Mouse (Mus musculus) R1 (cell line): Measurements from ENCODE around the gene Fbxo2.

Experiments
- DNase-seq: peaks from one replicate; pipeline ENCODE4 v3.0.0-alpha.2; 2018; ENCODE audit warnings: low read depth, low spot score

Fbxo2 gene

DNA sequence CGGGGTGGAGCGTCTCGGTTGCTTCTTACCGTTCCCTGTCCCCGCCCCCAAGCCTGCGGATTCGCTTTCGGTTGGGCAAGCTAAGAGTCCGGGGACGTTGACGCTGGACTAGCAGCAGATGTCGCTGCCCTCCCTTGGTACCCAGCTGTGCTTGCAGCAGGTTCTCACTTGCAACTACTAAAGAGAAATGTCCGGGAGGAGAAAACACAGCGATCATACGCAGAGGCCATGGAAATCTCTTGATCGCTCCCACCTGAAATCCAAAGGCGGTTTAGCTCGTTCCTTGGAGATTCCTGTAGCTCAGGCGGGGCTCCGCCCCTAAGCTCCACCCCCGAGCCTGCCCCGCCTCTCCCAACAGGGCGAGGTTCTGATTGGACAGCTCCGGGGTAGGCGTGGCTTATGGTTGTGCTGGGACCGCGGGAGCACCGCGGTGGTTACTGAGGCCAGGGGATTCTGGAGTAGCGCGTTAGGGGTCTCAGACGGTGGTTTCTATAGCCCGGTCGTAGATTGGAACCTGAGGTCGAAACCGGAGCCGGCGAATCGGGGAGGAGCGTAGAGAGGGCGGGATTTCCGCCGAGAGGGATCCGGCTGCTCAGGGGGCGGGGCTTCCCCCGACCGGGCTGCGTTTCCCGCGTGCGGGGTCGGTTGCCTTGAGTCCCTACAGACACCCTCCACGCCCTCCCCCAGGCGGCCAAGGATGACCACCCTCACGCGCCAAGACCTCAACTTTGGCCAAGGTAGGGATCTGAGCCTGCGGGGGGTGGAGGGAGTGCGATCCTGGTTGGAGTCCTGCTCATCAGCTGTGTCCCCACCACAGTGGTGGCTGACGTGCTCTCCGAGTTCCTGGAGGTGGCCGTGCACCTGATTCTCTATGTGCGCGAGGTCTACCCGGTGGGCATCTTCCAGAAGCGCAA is 20.1 kb upstream of the Fbxo2 start:
- DNase-seq, result peak; percentile 96

DNA sequence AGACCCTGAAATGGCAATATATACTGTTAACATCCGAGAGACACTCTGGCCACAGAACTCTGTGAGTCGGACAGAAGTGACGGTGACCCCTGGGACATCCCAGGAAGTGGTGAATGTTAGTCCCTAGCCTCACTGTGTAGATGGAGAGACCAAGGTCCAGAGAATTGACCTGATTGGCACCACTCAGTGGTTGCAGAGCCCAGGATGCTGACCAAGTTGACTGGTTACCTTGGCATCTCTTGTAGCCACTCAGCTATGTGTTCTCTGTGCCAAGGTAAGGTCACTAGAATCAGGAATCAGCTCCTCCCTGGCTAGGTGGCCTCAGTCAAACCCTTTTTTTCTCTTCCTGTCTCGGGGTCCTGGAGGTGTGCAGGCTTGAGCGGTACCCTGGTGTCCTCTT is 16.7 kb upstream of the Fbxo2 start:
- no peak for DNase-seq

DNA sequence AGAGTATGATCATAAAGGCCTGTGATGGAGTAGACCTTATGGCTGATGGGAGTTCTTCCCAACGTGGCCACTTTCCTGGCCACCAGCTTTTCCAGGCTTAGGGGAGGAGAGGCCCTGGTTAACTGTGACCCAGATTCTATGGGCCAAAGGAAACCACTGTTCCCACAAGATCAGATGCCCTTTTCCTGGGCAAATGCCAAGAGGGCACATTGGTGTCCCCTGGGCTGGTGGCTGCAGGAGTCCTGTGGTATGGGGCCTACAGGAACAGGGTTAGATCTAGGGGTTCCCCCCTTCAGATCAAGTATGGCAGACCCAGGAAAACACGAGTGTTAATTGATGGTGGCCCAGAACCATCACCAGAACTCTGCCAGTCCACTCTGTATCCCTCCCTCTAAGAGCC is 12.7 kb upstream of the Fbxo2 start:
- DNase-seq, result no peak

DNA sequence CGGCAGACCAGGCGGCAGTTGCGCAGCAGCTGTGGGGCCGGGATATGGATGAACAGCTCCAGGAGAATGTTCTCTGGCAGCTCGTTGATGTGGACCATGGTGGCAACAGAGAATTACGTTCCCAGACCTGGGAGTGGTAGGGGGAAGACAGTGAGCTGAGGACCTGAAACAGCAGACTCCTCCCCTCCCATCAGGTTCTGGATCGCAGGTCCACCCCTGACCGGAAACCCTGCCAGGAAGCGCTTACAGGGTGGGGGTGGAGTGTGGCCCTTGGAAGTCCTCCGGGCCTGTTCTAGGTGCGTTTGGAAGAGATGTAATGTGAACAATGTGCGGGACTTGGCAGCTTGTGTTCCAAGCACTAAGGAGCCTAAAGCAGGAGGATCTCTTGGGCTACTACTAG is 10.9 kb upstream of the Fbxo2 start:
- DNase-seq, result peak; percentile 80

DNA sequence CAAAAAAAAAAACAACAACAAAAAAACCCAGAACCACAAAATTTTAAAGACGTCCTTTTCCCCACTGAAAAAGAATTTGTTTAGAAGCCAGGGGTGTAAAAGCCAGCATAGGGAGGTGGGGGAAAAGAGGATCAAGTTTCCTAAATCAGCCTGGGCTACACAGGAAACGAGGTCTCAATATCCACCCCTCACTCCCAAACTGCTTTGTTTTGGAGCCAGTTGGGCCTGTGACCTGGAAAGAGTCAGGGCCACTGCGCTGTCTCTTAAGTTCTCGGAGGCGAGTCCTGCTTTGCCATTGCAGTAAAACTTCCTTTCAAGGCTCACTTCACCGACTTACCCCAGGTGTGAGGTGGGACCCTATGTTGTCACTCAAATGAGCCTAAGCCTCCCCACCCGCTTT is 10.2 kb upstream of the Fbxo2 start:
- peak; percentile 58 for DNase-seq

DNA sequence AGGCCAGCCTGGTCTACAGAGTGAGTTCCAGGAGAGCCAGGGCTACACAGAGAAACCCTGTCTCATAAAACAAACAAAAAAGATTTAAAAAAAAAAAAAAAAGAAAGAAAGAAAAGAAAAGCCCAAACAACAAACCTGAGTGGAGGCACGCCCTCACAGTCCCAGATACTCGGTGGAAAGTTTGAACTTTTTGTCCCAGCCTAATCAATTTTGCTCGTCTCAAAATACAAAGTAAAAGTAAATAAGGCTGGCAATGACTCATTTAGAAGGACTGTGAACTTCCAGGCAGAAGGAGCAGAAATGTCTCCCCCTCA is 9.5 kb upstream of the Fbxo2 start:
- no peak for DNase-seq

DNA sequence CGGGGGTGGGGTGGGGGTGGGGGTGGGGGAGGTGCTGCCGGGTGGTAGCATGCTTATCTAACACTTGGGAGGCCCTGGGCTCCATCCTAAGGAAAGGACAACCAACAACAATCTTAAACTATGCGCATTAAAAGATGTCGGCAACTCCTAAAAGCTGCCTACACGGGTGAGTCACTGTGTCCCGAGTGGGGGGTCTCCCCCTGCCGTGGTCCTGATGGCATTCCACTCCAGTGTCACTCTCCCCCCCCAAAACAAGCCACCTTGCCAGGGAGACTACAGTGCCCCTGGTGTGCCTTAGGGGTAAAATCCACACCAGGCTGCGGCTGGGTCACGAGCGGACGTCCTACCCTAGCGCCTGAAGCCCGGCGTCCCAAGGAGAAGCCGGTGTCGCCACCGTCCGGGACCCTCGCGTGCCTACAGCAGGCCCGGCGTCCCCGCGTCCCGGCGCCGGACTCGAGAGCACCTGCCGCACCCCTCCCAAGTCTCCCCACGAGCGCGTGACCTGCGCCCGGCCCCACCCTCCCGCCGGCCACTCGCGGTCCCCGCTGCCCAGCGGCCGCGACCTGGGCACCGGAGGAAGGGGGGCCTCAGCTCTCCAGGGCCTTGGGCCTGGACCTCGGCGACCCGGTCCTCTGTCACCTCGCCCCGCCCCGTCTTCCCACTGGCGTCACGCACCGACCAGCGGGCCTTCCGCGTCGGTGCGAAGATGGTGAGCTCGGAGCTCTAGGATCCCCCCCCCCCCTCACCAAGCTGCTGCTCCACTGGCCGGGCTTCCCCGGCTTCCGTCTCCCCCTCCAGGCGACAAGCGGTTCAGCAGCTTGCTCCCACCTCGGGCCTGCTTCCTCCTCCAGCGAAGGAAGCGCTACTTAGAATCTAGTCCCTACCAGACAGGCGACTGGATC is 8.9 kb upstream of the Fbxo2 start, which contains the start of gene Fbxo6:
Fbxo6 (minus strand) TSS at position 874 of the 902 bp plus-strand sequence.
- DNase-seq, result peak; percentile 96

DNA sequence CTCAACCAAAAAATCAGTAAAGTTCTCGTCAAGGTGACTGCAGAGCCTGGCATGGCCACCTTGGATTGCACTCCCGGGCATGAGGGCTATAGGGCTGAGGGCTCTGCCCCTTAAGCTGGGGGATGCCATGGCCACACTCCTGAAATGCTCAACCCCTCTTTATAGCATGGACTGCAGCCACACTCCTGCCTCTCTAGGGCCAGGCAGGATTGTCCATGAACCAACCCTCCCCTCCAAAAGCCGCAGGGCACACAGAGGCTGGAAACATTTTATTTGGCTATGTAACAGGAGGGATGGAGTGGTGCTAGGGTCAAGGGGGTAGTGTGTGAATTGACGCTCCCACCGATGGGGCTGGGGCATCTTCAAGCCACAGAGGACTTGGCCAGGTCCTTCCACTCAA is 7.9 kb upstream of the Fbxo2 start:
- no peak for DNase-seq

DNA sequence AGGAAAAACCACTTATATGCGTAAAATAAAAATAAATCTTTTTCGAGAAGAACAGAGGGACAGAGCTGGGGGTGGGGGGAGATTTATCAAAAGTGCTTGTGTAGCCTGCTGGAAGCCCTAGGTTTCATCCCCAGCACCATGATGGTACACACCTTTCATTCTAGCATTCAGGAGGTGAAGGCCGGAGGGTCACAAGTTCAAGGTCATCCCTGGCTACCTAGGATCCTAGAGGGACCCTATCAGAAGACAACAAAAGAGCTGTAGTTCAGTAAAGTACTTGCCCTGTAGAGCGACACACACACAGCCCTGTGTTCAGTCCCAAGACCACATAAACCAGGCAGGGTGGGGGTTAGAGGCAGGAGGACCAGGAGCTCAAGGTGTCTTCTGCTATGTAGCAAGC is 6.4 kb upstream of the Fbxo2 start:
- peak; percentile 93 for DNase-seq

DNA sequence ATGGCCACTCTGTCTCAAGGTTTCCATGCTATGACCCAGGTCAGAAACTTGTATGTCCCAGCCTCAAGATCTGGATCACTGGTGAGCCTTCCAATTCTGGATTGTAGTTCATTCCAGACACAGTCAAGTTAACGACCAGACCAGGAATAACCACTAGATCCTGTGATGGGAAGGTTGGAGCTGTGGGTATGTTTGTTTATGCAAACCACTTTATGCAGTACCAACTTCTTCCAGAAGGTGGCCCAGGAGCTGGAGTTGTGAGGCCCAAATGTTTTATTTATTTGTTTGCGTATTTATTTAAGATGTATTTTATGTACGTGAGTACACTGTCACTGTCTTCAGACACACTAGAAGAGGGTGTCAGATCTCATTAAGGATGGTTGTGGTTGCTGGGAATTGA is 5.4 kb upstream of the Fbxo2 start:
- DNase-seq, result peak; percentile 76

DNA sequence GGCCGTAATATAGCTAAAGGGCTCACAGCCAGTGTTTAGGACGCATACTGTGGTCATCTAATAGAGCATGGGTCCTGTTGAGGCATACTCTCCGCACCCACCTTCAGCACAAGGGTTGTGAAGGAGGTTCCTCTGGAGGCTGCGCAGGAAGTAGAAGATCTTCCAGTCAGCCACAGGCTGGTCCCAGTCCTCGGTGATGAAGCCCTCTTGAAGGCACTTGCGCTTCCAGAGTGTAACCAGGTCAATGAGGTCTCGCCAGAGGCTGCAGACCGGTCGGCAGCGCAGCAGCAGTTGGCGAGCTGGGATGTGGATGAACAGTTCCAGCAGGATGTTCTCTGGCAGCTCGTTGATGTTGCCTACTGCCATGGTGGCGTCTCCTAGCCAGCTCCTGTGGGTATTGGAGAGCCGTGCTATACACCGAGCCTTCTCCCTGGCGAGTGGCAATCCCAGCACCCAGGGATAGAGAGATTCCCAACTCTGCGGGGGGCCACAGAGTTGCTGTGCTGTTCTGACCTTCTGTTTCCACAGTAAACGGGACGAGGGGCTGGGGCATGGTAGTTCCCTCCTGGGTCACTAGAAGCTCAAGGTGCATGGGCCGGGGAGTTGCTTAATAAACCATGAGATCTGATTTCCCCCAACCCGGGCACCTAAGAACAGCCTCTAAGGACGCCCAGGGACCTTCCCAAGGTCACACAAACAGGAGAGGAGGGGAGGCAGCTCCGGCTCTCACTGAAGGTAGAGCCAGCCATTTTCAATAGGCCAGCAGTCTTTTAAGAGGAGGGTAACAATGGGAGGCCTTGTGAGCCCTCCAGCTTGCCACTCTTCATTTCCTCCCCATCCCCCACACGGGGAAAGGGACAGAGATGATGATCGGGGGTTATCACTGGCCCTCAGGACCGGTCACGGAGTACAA is 1.7 kb upstream of the Fbxo2 start:
- DNase-seq, result peak; percentile 66

DNA sequence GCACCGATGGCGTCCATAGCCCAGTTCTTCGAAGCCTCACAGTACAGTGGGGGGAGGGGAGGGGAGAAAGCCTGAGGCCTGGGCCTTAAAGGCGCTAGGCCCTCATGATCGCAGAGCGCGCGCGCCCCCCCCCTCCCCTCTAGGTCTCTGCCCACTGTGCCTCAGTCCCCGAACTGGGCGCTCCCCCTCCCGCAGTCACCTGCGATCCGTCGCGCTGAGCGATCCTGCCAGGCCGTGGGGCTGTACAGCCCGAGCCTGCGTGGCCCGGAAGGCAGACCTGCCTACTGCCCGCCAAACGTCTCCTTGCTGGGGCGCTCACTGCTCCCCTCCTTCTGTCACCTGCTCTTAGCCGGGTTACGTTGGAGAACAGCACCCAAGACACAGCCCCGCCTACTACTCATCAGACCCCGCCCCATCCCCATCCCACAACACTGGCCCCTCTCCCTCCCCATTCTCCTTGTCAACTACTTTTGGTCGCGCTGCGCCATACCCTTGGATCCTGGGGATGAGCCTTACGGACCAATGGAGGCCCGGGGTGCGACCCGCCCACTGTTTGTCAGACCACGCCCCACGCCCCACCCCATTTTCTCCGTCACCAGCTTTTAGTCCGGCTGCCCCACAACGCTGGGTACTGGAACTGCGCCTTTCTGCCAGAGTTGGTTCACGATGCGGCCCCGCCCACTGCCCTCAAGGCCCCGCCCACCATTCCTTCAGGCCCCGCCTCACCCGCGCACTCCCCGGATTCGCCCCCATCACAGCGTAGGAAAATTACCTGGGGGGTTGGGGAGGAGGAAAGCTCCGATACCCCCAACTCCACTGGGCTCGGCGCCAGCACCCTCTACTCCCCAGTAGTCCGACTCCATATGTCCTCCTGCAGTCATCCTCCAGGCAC is 631 bp upstream of the Fbxo2 start:
- DNase-seq, result peak; percentile 99

DNA sequence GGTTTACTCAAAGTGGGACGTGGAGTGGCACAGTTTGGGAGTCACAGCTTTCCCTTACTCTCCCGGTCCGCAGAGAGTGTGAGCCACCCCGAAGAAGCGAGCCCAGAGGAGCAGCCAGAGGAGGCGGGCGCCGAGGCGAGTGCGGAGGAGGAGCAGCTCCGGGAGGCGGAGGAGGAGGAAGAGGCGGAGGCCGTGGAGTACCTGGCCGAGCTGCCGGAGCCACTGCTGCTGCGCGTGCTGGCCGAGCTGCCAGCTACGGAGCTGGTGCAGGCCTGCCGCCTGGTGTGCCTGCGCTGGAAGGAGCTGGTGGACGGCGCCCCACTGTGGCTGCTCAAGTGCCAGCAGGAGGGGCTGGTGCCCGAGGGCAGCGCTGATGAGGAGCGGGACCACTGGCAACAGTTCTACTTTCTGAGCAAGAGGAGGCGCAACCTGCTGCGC is 3.6 kb downstream of the Fbxo2 start:
- peak; percentile 62 for DNase-seq

DNA sequence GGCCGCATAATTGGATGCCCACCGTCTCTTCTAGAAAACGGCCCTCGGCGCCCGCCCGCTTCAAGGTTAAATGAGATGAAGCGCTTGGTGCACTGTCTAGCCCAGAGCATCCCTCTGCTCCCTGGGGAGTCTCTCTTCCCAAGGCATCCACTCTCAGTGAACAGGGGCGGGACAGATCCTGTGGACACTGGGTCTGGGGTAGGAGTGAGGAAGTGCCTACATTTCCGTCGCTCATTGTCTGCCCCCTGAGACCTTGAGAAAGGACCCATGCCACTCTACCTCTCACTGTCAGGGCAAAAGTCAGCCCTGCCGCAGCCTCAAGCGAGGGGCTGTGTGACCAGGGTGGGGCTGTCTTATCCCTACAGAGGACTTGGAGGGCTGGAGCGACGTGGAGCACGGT is 4.0 kb downstream of the Fbxo2 start:
- DNase-seq, result no peak

DNA sequence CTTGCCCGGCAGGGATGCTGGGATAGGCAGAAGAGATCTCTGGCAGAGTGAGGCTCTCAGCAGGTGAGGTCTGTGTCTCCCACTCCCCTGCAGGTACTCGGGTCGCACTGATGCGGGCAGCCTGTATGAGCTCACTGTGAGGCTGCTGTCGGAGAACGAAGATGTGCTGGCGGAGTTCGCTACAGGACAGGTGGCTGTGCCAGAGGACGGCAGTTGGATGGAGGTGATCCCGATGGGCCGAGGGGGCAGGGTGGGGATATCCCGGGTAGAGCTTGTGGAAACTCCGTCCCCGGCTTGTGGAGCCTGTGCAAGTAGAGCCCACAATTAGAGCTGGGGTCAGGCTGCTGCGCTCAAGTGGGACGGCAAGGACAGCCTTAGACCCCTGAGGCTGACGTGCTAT is 5.1 kb downstream of the Fbxo2 start:
- no peak for DNase-seq

DNA sequence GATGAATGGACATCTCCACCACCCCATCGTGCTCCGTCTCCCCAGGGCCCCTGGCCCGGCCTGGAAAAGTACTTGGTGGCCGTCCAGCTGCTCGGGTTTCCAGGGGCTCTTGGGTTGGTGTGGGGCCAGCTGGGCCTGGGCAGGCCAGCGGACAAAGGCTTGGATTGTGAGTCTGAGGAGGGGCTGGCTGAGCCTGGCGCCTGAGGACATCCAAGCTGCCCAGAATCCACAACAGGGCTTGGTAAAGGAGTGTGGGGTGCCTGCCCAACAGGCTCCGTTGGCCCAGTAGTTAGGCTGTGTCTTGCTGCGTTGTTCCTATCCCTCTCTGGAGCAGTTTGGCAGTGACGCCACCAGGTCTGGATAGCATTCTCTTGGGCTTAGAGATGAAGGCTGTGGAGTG is 6.0 kb downstream of the Fbxo2 start:
- no peak for DNase-seq

DNA sequence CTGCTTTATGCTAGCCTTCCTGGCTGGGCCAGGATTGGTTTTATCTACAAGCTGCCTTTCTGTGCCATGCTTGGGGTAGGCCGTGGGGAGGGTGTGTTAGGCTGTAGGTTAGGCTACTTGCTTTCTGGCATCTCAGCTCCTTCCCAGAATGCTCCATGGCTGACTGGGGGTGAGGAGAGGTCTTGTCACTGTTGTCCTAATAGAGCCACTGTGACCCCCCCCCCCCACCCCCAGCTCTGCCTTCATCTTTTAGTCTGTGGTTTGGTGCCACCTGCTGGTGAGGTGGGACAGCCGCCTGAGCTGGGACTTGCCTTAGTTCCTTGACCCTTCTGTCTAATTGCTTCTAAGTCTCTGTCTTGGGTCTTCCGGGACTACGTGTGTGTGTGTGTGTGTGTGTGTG is 6.6 kb downstream of the Fbxo2 start:
- peak; percentile 82 for DNase-seq

DNA sequence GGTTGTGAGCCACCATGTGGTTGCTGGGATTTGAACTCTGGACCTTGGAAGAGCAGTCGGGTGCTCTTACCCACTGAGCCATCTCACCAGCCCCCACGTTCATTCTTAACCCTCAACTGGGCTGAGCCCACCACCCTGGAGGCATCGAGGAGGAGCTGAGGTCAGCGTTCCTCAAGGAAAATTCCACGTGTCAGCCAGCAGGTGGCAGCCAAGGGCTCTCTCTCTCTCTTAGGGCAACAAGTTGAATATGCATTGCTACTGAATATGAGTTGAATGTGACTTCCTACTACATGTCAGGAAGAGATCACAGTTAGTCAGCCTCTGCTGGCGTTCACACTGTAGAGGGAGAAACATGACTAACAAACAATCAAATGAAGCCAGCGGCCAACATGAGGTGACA is 7.9 kb downstream of the Fbxo2 start:
- DNase-seq, result peak; percentile 79

DNA sequence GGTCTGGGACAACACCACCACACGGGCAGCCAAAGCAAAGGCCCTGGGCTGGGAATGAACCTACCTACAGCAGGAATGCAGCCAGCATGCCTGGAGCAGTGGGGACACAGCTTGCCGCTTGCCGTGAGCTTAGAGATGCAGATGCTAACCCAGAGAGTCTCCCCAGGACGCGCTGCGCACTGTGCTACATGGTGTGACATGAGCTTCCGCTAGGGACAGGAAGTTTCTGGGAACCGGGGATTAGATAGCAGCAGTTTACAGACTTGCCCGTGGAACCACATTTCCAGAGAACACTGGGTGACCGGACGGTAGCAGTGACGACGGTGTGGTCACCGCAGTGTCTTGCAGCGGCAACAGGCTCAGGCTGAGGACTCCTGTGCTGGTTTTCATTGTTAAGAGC is 9.2 kb downstream of the Fbxo2 start:
- DNase-seq, result peak; percentile 94

DNA sequence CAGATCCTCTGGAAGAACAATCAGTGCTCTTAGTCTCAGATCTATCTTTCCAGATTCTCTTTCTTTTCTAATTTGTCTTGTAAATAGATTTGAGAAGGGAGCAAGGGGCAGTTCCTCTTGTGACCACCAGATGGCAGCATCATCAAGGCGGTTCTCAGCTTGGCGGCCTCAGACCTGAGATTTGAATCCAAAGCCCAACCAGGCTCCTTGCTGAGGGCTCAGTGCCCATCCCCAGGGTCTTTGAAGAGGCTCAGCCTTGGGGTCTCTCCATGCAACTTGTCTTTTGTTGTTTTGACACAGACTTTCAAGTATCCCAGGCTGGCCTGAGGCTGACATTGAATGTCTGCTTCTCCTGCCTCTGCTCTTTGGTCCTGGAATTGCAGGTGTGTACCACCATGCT is 10.4 kb downstream of the Fbxo2 start:
- DNase-seq, result peak; percentile 65

DNA sequence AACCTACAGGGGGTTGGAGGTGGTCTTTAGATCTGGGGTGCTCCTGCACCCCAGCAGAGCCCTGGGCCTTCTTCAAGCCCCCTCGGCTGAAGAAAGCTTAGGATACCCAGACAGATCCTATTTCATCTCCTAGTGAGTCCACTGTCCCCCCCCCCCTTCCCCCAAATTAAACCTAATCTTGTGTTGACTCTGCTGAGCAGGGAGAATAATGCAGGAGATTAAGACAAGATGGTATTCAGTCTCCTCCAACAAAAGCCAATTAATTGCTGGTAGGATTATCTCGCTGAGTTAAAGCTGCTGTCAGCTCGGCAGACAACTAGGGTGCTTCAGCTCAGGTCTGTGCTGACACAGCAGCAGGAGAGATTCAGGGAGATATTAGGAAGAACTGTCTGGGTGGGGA is 10.8 kb downstream of the Fbxo2 start:
- DNase-seq, result no peak
